Mouse (Mus musculus) midbrain, postnatal 0 days (tissue): ENCODE measurements around the gene Gm49380. TPM values are rescaled to one million over a fixed set of nuclear protein-coding genes. Genes with fewer than 3 reads are reported as not detected.

Experiments
- ATAC-seq: fragments of 200-750 bp; cut with Nextera tagmentation; 2 replicates; pipeline ENCODE4 v1.8.0; 2017; ENCODE audit warnings: moderate number of reproducible peaks, mild to moderate bottlenecking, moderate TSS enrichment, moderate library complexity; ENCODE audit not compliant: low FRiP score
- DNase-seq: peaks from one replicate; pipeline ENCODE4 v3.0.0-alpha.2; 2015; ENCODE audit warnings: low spot score
- H3K27ac ChIP-seq: fragments of 300-500 bp; sonication (generic); 2 replicates; pipeline ENCODE4 v1.5.1; 2014; ENCODE audit warnings: low read depth, mild to moderate bottlenecking, low read length, mixed read lengths
- H3K27me3 ChIP-seq: fragments of 300-500 bp; sonication (generic); 2 replicates; pipeline ENCODE4 v1.6.1; 2014; ENCODE audit warnings: low read length, control low read depth, mixed read lengths; ENCODE audit not compliant: insufficient read depth
- H3K36me3 ChIP-seq: fragments of 300-500 bp; sonication (generic); 2 replicates; pipeline ENCODE4 v1.6.1; 2014; ENCODE audit warnings: low read length, control low read depth, mixed read lengths; ENCODE audit not compliant: insufficient read depth
- H3K4me1 ChIP-seq: fragments of 300-500 bp; sonication (generic); 2 replicates; pipeline ENCODE4 v1.6.1; 2014; ENCODE audit warnings: mild to moderate bottlenecking, control low read depth, antibody characterized with exemption, low read length, mixed read lengths; ENCODE audit not compliant: insufficient read depth
- H3K4me2 ChIP-seq: fragments of 300-500 bp; sonication (generic); 2 replicates; pipeline ENCODE4 v1.6.1; 2014; ENCODE audit warnings: low read depth, mild to moderate bottlenecking, low read length, mixed read lengths; ENCODE audit not compliant: poor library complexity, severe bottlenecking
- H3K4me3 ChIP-seq: fragments of 300-500 bp; sonication (generic); 2 replicates; pipeline ENCODE4 v1.5.1; 2014; ENCODE audit warnings: low read depth, mild to moderate bottlenecking, low read length, moderate library complexity
- H3K9ac ChIP-seq: fragments of 300-500 bp; sonication (generic); replicated peaks from 2 replicates; pipeline ENCODE4 v1.6.1; 2014; ENCODE audit warnings: mild to moderate bottlenecking, low read length, moderate library complexity, mixed read lengths; ENCODE audit not compliant: poor library complexity, severe bottlenecking
- H3K9me3 ChIP-seq: fragments of 300-500 bp; sonication (generic); 2 replicates; pipeline ENCODE4 v1.6.1; 2016; ENCODE audit warnings: low read length, control low read depth
- CTCF ChIP-seq: IDR thresholded peaks from 2 replicates; pipeline ENCODE4 v1.5.1; 2016; ENCODE audit warnings: antibody characterized with exemption, mild to moderate bottlenecking
- WGBS: fragments of 180-500 bp; shearing (Covaris S2); extraction: QIAGEN DNeasy Blood & Tissue Kit; methylation state at CpG from one replicate; pipeline ENCODE4 v1.1.7; 2014; 5-methylcytosine and 5-hydroxymethylcytosine counted together
- polyA plus RNA-seq: library from polyadenylated mRNA; unstranded; fragments of >200 nt; fragmentation: Nextera tagmentation; extraction: Ambion mirVana; gene quantifications from 2 replicates; pipeline ENCODE4 v1.2.1, GENCODE M21; 2015
- total RNA-seq: library from RNA; depleted of rRNA; stranded (reverse); fragments of >200 nt; gene quantifications from 2 replicates; pipeline ENCODE4 v1.2.3, GENCODE M21; 2014

The Gm49380 gene
- total and polyA plus RNA-seq, 2 experiments from 2014 or later, result 0.07 TPM; not detected in 1

GRCm38 (mm10) chr9:44076764-44077120 lies 36.6 kb downstream of the Gm49380 start:
- no peak for ATAC-seq
- peak; percentile 64 for TF ChIP-seq CTCF

GRCm38 (mm10) chr9:44075996-44076763 lies 37.1 kb downstream of the Gm49380 start:
- Histone ChIP-seq H3K36me3 (no peaks in the 10 kb centered on the region), H3K9ac (no peak overlapping the region), H3K27me3 (no peaks in the 10 kb centered on the region), H3K4me1 (no peaks in the 10 kb centered on the region), H3K9me3 (no peaks in the 10 kb centered on the region), H3K4me3 (no peak overlapping the region), H3K4me2 (no peak overlapping the region), H3K27ac (no peak overlapping the region)
- no peak for DNase-seq
- ATAC-seq, result no peak
- WGBS, result 70% methylated on average over 16 of the region's 16 CpGs
- TF ChIP-seq CTCF, result no peak

More at GRCm38 (mm10) chr9:44076764-44077120, 36.6 kb downstream of the Gm49380 start:
- Histone ChIP-seq H3K9ac (no peak overlapping the region), H3K4me1 (no peaks in the 10 kb centered on the region), H3K4me2 (no peak overlapping the region), H3K4me3 (no peak overlapping the region), H3K27ac (no peak overlapping the region), H3K36me3 (no peaks in the 10 kb centered on the region), H3K27me3 (no peaks in the 10 kb centered on the region), H3K9me3 (no peaks in the 10 kb centered on the region)
- DNase-seq, result peak; percentile 80
- 14% methylated on average over 5 of the region's 5 CpGs for WGBS

GRCm38 (mm10) chr9:44075276-44075995 lies 37.9 kb downstream of the Gm49380 start:
- WGBS, result 77% methylated on average over 24 of the region's 24 CpGs
- Histone ChIP-seq H3K27me3 (no peaks in the 10 kb centered on the region), H3K4me2 (no peak overlapping the region), H3K36me3 (no peaks in the 10 kb centered on the region), H3K4me1 (no peaks in the 10 kb centered on the region), H3K27ac (no peak overlapping the region), H3K4me3 (no peak overlapping the region), H3K9ac (no peak overlapping the region), H3K9me3 (no peaks in the 10 kb centered on the region)
- no peak for ATAC-seq
- TF ChIP-seq CTCF, result no peak
- DNase-seq, result no peak

- Histone ChIP-seq H3K27ac (no peak overlapping the region), H3K27me3 (no peaks in the 10 kb centered on the region), H3K4me1 (no peaks in the 10 kb centered on the region), H3K9ac (no peak overlapping the region), H3K9me3 (no peaks in the 10 kb centered on the region), H3K36me3 (no peaks in the 10 kb centered on the region), H3K4me2 (no peak overlapping the region), H3K4me3 (no peak overlapping the region)
- peak; percentile 26 for TF ChIP-seq CTCF
- 63% methylated on average over 9 of the region's 9 CpGs for WGBS
- ATAC-seq, result no peak
- DNase-seq, result no peak
Observed at GRCm38 (mm10) chr9:44074395-44075275, 38.7 kb downstream of the Gm49380 start.

GRCm38 (mm10) chr9:44073115-44073514 lies 40.2 kb downstream of the Gm49380 start:
- ATAC-seq, result no peak
- no peaks in the 10 kb centered on the region for H3K36me3 ChIP-seq
- no peak for TF ChIP-seq CTCF
- WGBS, result 52% methylated on average over 5 of the region's 5 CpGs
- H3K4me1 ChIP-seq, result 0 out of 2 replicates have a peak, but pooled peaks cover under 1% of the 10 kb centered on the region
- no peak overlapping the region for H3K4me3 ChIP-seq
- peak overlapping the region; percentile 1; the same call in 1 of the 2 replicates for H3K4me2 ChIP-seq
- no peak for DNase-seq
- no peaks in the 10 kb centered on the region for H3K9me3 ChIP-seq
- H3K27me3 ChIP-seq, result no peaks in the 10 kb centered on the region
- H3K27ac ChIP-seq, result peak overlapping the region; percentile 47
- no peak overlapping the region for H3K9ac ChIP-seq
